Mouse (Mus musculus) stomach, embryonic 14.5 days (tissue): ENCODE results near the gene Hist1h4d. TPM values are rescaled to one million over a fixed set of nuclear protein-coding genes. Genes with fewer than 3 reads are reported as not detected.

Experiments used
- ATAC-seq: fragments of 200-750 bp; cut with Nextera tagmentation; 2 replicates; pipeline ENCODE4 v1.8.0; 2017; ENCODE audit warnings: low read depth, moderate TSS enrichment; ENCODE audit not compliant: insufficient number of reproducible peaks, insufficient read depth, low FRiP score
- H3K27ac ChIP-seq: fragments of 300-500 bp; sonication (generic); 2 replicates; pipeline ENCODE4 v1.5.1; 2014; ENCODE audit warnings: mild to moderate bottlenecking, low read length, moderate library complexity, mixed read lengths
- H3K27me3 ChIP-seq: fragments of 300-500 bp; sonication (generic); 2 replicates; pipeline ENCODE4 v1.6.1; 2014; ENCODE audit warnings: low read length, control low read depth, mixed read lengths; ENCODE audit not compliant: control insufficient read depth, insufficient read depth
- H3K36me3 ChIP-seq: fragments of 300-500 bp; sonication (generic); 2 replicates; pipeline ENCODE4 v1.6.1; 2014; ENCODE audit warnings: mild to moderate bottlenecking, control low read depth, low read length, moderate library complexity, mixed read lengths; ENCODE audit not compliant: control insufficient read depth, insufficient read depth
- H3K4me1 ChIP-seq: fragments of 300-500 bp; sonication (generic); 2 replicates; pipeline ENCODE4 v1.6.1; 2014; ENCODE audit warnings: low read length, control low read depth, mixed read lengths; ENCODE audit not compliant: control insufficient read depth, insufficient read depth
- H3K4me2 ChIP-seq: fragments of 300-500 bp; sonication (generic); replicated peaks from 2 replicates; pipeline ENCODE4 v1.6.1; 2014; ENCODE audit warnings: low read depth, low read length, control low read depth
- H3K4me3 ChIP-seq: fragments of 300-500 bp; sonication (generic); 2 replicates; pipeline ENCODE4 v1.5.1; 2014; ENCODE audit warnings: low read depth, low read length, control low read depth
- H3K9ac ChIP-seq: fragments of 300-500 bp; sonication (generic); replicated peaks from 2 replicates; pipeline ENCODE4 v1.6.1; 2014; ENCODE audit warnings: low read depth, mild to moderate bottlenecking, control low read depth, low read length, moderate library complexity, mixed read lengths
- H3K9me3 ChIP-seq: fragments of 300-500 bp; sonication (generic); 2 replicates; pipeline ENCODE4 v1.6.1; 2016; ENCODE audit warnings: low read depth, low read length, control low read depth; ENCODE audit not compliant: control insufficient read depth
- WGBS: fragments of 180-500 bp; shearing (Covaris S2); extraction: QIAGEN DNeasy Blood & Tissue Kit; methylation state at CpG from one replicate; pipeline ENCODE4 v1.1.7; 2014; 5-methylcytosine and 5-hydroxymethylcytosine counted together
- polyA plus RNA-seq: library from polyadenylated mRNA; unstranded; fragments of >200 nt; fragmentation: Nextera tagmentation; extraction: Ambion mirVana; gene quantifications from 2 replicates; pipeline ENCODE4 v1.2.1, GENCODE M21; 2014

Gene Hist1h4d
- polyA plus RNA-seq, 1 experiment from 2014 or later = 119 TPM

GRCm38 (mm10) chr13:23595185-23595584, 13.8 kb downstream of the Hist1h4d start:
- no peaks in the 10 kb centered on the region for H3K4me1 ChIP-seq
- no peak overlapping the region for H3K9ac ChIP-seq
- no peaks in the 10 kb centered on the region for H3K36me3 ChIP-seq
- WGBS = 76% methylated on average over 2 of the region's 2 CpGs
- no peaks in the 10 kb centered on the region for H3K9me3 ChIP-seq
- H3K27me3 ChIP-seq = no peaks in the 10 kb centered on the region
- no peak overlapping the region for H3K4me3 ChIP-seq
- no peak for ATAC-seq
- H3K27ac ChIP-seq = no peak overlapping the region
- H3K4me2 ChIP-seq = no peak overlapping the region

- no peaks in the 10 kb centered on the region for H3K4me1 ChIP-seq
- H3K27me3 ChIP-seq = no peaks in the 10 kb centered on the region
- H3K4me3 ChIP-seq = no peak overlapping the region
- no peaks in the 10 kb centered on the region for H3K9me3 ChIP-seq
- no peak overlapping the region for H3K27ac ChIP-seq
- H3K9ac ChIP-seq = no peak overlapping the region
- WGBS = 81% methylated on average over 7 of the region's 7 CpGs
- no peaks in the 10 kb centered on the region for H3K36me3 ChIP-seq
- no peak overlapping the region for H3K4me2 ChIP-seq
- ATAC-seq = no peak
Observed at GRCm38 (mm10) chr13:23595622-23596372, 14.4 kb downstream of the Hist1h4d start.

GRCm38 (mm10) chr13:23597957-23598356, 16.6 kb downstream of the Hist1h4d start:
- no peak overlapping the region for H3K27ac ChIP-seq
- no peak overlapping the region for H3K4me3 ChIP-seq
- H3K9ac ChIP-seq = no peak overlapping the region
- no peaks in the 10 kb centered on the region for H3K9me3 ChIP-seq
- no peak for ATAC-seq
- H3K4me2 ChIP-seq = no peak overlapping the region
- H3K36me3 ChIP-seq = no peaks in the 10 kb centered on the region
- no peaks in the 10 kb centered on the region for H3K4me1 ChIP-seq
- no peaks in the 10 kb centered on the region for H3K27me3 ChIP-seq
- WGBS = 7% methylated on average over 9 of the region's 9 CpGs

- Histone ChIP-seq H3K4me2 (no peak overlapping the region), H3K36me3 (no peaks in the 10 kb centered on the region), H3K27ac (no peak overlapping the region), H3K9me3 (no peaks in the 10 kb centered on the region), H3K9ac (no peak overlapping the region), H3K4me3 (no peak overlapping the region), H3K4me1 (no peaks in the 10 kb centered on the region), H3K27me3 (no peaks in the 10 kb centered on the region)
- no peak for ATAC-seq
- WGBS = 73% methylated on average over 7 of the region's 7 CpGs
Observed at GRCm38 (mm10) chr13:23603182-23603699, 21.8 kb downstream of the Hist1h4d start.

GRCm38 (mm10) chr13:23604452-23604851, 23.1 kb downstream of the Hist1h4d start:
- no peaks in the 10 kb centered on the region for H3K36me3 ChIP-seq
- H3K4me1 ChIP-seq = no peaks in the 10 kb centered on the region
- H3K4me2 ChIP-seq = no peak overlapping the region
- 76% methylated on average over 3 of the region's 3 CpGs for WGBS
- H3K27ac ChIP-seq = no peak overlapping the region
- no peaks in the 10 kb centered on the region for H3K9me3 ChIP-seq
- H3K27me3 ChIP-seq = no peaks in the 10 kb centered on the region
- H3K4me3 ChIP-seq = no peak overlapping the region
- H3K9ac ChIP-seq = no peak overlapping the region
- no peak for ATAC-seq

- 95% methylated on average over 3 of the region's 3 CpGs for WGBS
- Histone ChIP-seq H3K27me3 (no peaks in the 10 kb centered on the region), H3K4me2 (no peak overlapping the region), H3K9ac (no peak overlapping the region), H3K4me3 (no peak overlapping the region), H3K36me3 (no peaks in the 10 kb centered on the region), H3K4me1 (no peaks in the 10 kb centered on the region), H3K9me3 (no peaks in the 10 kb centered on the region), H3K27ac (no peak overlapping the region)
- no peak for ATAC-seq
Observed at GRCm38 (mm10) chr13:23605052-23605451, 23.7 kb downstream of the Hist1h4d start.

GRCm38 (mm10) chr13:23609209-23609608, 27.8 kb downstream of the Hist1h4d start:
- Histone ChIP-seq H3K36me3 (no peaks in the 10 kb centered on the region), H3K4me3 (no peak overlapping the region), H3K9me3 (no peaks in the 10 kb centered on the region), H3K9ac (no peak overlapping the region), H3K4me2 (no peak overlapping the region), H3K27ac (no peak overlapping the region), H3K27me3 (no peaks in the 10 kb centered on the region), H3K4me1 (no peaks in the 10 kb centered on the region)
- no peak for ATAC-seq
- 84% methylated on average over 4 of the region's 4 CpGs for WGBS

GRCm38 (mm10) chr13:23609844-23610243, 28.4 kb downstream of the Hist1h4d start:
- H3K36me3 ChIP-seq = no peaks in the 10 kb centered on the region
- no peaks in the 10 kb centered on the region for H3K4me1 ChIP-seq
- H3K27me3 ChIP-seq = no peaks in the 10 kb centered on the region
- H3K9ac ChIP-seq = no peak overlapping the region
- no peak overlapping the region for H3K27ac ChIP-seq
- no peak overlapping the region for H3K4me3 ChIP-seq
- no peak for ATAC-seq
- no peaks in the 10 kb centered on the region for H3K9me3 ChIP-seq
- no peak overlapping the region for H3K4me2 ChIP-seq

GRCm38 (mm10) chr13:23610393-23610792, 29.0 kb downstream of the Hist1h4d start:
- 71% methylated on average over 2 of the region's 2 CpGs for WGBS
- ATAC-seq = no peak
- Histone ChIP-seq H3K9me3 (no peaks in the 10 kb centered on the region), H3K36me3 (no peaks in the 10 kb centered on the region), H3K9ac (no peak overlapping the region), H3K27ac (no peak overlapping the region), H3K4me1 (no peaks in the 10 kb centered on the region), H3K4me3 (no peak overlapping the region), H3K27me3 (no peaks in the 10 kb centered on the region), H3K4me2 (no peak overlapping the region)
